Comparison of ENCODE assay signal across 20 mouse cellular contexts in the genomic region with DNA sequence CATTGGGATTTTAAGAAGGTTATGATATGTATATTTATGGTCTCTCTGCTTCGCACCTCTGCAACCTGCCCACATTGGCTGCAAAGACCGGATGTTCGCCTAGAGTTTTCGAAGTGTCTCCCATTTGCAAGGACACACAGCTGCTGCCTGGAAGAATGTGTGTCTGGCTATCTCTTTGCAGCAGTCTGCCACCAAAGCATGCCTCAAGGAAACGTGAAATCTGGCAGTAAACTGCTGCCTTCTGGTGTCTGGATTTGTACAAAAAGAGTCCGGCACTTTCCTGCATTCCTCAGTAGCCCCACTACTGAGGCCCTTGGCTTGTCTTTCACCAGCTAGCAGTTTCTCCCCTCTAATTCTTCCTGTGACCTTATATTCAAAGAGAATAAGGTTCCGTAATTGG.
DNase-seq lines count a peak whose midpoint lies in the region; ATAC-seq and TF ChIP-seq lines count a peak whose summit lies in the region.
"Had no signal": no experiment of that assay in that cellular context is flagged by ENCODE, and none has a peak within 500 bp of the region (broad histone marks: within the 10 kb centered on the region; RNA-seq: fewer than 3 reads in every experiment).

No protein-coding gene starts in this region.

- 0 out of 2 replicates have a peak, but pooled peaks have one; percentile 58 for ATAC-seq in forebrain, embryonic 16.5 days
- no peak for ATAC-seq in forebrain, embryonic 11.5 days (replicated peaks; ENCODE audit: low FRiP score)
- no peak for ATAC-seq in liver, embryonic 11.5 days (replicated peaks; ENCODE audit: low FRiP score)
- ATAC-seq: hindbrain, postnatal 0 days had no signal

- no peak overlapping the region for H3K27ac ChIP-seq in forebrain, embryonic 16.5 days (ENCODE audit: low read length)
- H3K27ac ChIP-seq in forebrain, embryonic 11.5 days (ENCODE audit: low read depth, low read length): no peak overlapping the region
- H3K27ac ChIP-seq in left cerebral cortex, adult 2 months: no peak overlapping the region
- no peak overlapping the region for H3K27ac ChIP-seq in liver, embryonic 11.5 days (ENCODE audit: low read depth, low read length)
- H3K27ac ChIP-seq: hindbrain, postnatal 0 days; kidney, postnatal 0 days; midbrain, embryonic 10.5 days; neural tube, embryonic 12.5 days; stomach, embryonic 15.5 days had no signal

- H3K4me1 ChIP-seq in forebrain, embryonic 16.5 days (replicated peaks; ENCODE audit: control insufficient read depth, insufficient read depth, low read length): peaks cover 3% of the 10 kb centered on the region; the same call in 1 of the 2 replicates
- H3K4me1 ChIP-seq in forebrain, embryonic 11.5 days (replicated peaks; ENCODE audit: control insufficient read depth, insufficient read depth, low read length): no peaks in the 10 kb centered on the region
- H3K4me1 ChIP-seq in liver, embryonic 11.5 days (replicated peaks; ENCODE audit: control insufficient read depth, insufficient read depth, low read length): no peaks in the 10 kb centered on the region
- H3K4me1 ChIP-seq: midbrain, embryonic 10.5 days; neural tube, embryonic 12.5 days; stomach, embryonic 15.5 days had no signal

- WGBS in forebrain, embryonic 16.5 days: 57% methylated on average over 7 of the region's 7 CpGs
- WGBS in forebrain, embryonic 11.5 days: 85% methylated on average over 7 of the region's 7 CpGs
- WGBS in liver, embryonic 11.5 days: 72% methylated on average over 7 of the region's 7 CpGs

- no peak overlapping the region for H3K9ac ChIP-seq in forebrain, embryonic 16.5 days (replicated peaks; ENCODE audit: low read depth, low read length)
- no peak overlapping the region for H3K9ac ChIP-seq in forebrain, embryonic 11.5 days (ENCODE audit: low read length)
- H3K9ac ChIP-seq in liver, embryonic 11.5 days (ENCODE audit: low read depth, low read length): no peak overlapping the region
- H3K9ac ChIP-seq: neural tube, embryonic 12.5 days; stomach, embryonic 15.5 days had no signal

- no peaks in the 10 kb centered on the region for H3K27me3 ChIP-seq in forebrain, embryonic 16.5 days (replicated peaks; ENCODE audit: control insufficient read depth, insufficient read depth, low read length)
- H3K27me3 ChIP-seq in forebrain, embryonic 11.5 days (ENCODE audit: control insufficient read depth, insufficient read depth, low read length): no peaks in the 10 kb centered on the region
- H3K27me3 ChIP-seq in liver, embryonic 11.5 days (replicated peaks; ENCODE audit: control insufficient read depth, insufficient read depth, low read length): no peaks in the 10 kb centered on the region
- H3K27me3 ChIP-seq: neural tube, embryonic 12.5 days; stomach, embryonic 15.5 days had no signal

- no peak for TF ChIP-seq CTCF in brain, embryonic 14.5 days (IDR thresholded peaks at IDR 0.05; ENCODE audit: borderline replicate concordance, extremely low read depth, insufficient read depth, insufficient read length)
- TF ChIP-seq CTCF in left cerebral cortex, adult 2 months (IDR thresholded peaks at IDR 0.05): no peak; the same call in 1 of the 2 replicates

- no peak overlapping the region for H3K4me3 ChIP-seq in forebrain, embryonic 16.5 days (replicated peaks; ENCODE audit: low read length)
- no peak overlapping the region for H3K4me3 ChIP-seq in forebrain, embryonic 11.5 days (ENCODE audit: low read depth, low read length)
- H3K4me3 ChIP-seq in left cerebral cortex, adult 2 months: no peak overlapping the region
- H3K4me3 ChIP-seq in liver, embryonic 11.5 days (ENCODE audit: low read depth, low read length): no peak overlapping the region
- H3K4me3 ChIP-seq: midbrain, embryonic 10.5 days; neural tube, embryonic 12.5 days; stomach, embryonic 15.5 days had no signal

- no peak for TF ChIP-seq POLR2A in brain, embryonic 14.5 days (IDR thresholded peaks at IDR 0.05; ENCODE audit: borderline replicate concordance, extremely low read depth, insufficient read depth, insufficient read length, poor library complexity, severe bottlenecking)

- H3K9me3 ChIP-seq in forebrain, embryonic 16.5 days (ENCODE audit: control insufficient read depth, low read length): no peaks in the 10 kb centered on the region
- no peaks in the 10 kb centered on the region for H3K9me3 ChIP-seq in forebrain, embryonic 11.5 days (ENCODE audit: control insufficient read depth, low read length)
- no peaks in the 10 kb centered on the region; the same call in 1 of the 2 replicates for H3K9me3 ChIP-seq in liver, embryonic 11.5 days (ENCODE audit: control insufficient read depth, low read length)
- H3K9me3 ChIP-seq: midbrain, embryonic 10.5 days; neural tube, embryonic 12.5 days; stomach, embryonic 15.5 days had no signal

- no peaks in the 10 kb centered on the region for H3K36me3 ChIP-seq in forebrain, embryonic 16.5 days (ENCODE audit: control insufficient read depth, insufficient read depth)
- no peaks in the 10 kb centered on the region for H3K36me3 ChIP-seq in forebrain, embryonic 11.5 days (ENCODE audit: control insufficient read depth, insufficient read depth, low read length)
- no peaks in the 10 kb centered on the region for H3K36me3 ChIP-seq in liver, embryonic 11.5 days (ENCODE audit: control insufficient read depth, insufficient read depth, low read length)
- H3K36me3 ChIP-seq: midbrain, embryonic 10.5 days; neural tube, embryonic 12.5 days; stomach, embryonic 15.5 days had no signal

- intact Hi-C loops in left cerebral cortex, adult 2 months (cut with DNase I): no loop called here
- intact Hi-C loops in gastrocnemius, postnatal 14 days (cut with DNase I; ENCODE audit: low total_unique reads): no loop called here

- DNase-seq in forebrain, embryonic 11.5 days (ENCODE audit: low spot score): no peak
- peak; percentile 55 for DNase-seq in brain, embryonic 14.5 days (ENCODE audit: low read depth)
- peak; percentile 9 to 14 for DNase-seq in left cerebral cortex, adult 2 months (ENCODE audit: extremely low spot score in 1 of 2, low spot score in 2 of 2)
- peak; percentile 36 to 57 for DNase-seq in right cerebral cortex, postnatal 10 days (ENCODE audit: low spot score in 2 of 2)
- DNase-seq in liver, embryonic 11.5 days (ENCODE audit: low spot score): no peak
- no peak for DNase-seq in gastrocnemius, postnatal 14 days
- DNase-seq in testis, postnatal 10 days (ENCODE audit: low spot score): no peak
- DNase-seq: adrenal gland, adult 8-10 months; cerebellum, adult 9-10 months; heart, adult 11 months; kidney, adult 11 months; liver; lung, adult 18-20 months; lung, postnatal 4 days had no signal

- no peak overlapping the region for H3K4me2 ChIP-seq in forebrain, embryonic 16.5 days (ENCODE audit: low read length)
- no peak overlapping the region for H3K4me2 ChIP-seq in forebrain, embryonic 11.5 days (ENCODE audit: low read depth, low read length, severe bottlenecking)
- no peak overlapping the region for H3K4me2 ChIP-seq in liver, embryonic 11.5 days
- H3K4me2 ChIP-seq: neural tube, embryonic 12.5 days; stomach, embryonic 15.5 days had no signal

Comparison
In these comparisons a context has a peak if more than half of its experiments do, and no peak if none do; other contexts are left out.
1. DNase-seq: peak in brain, embryonic 14.5 days (single experiment), left cerebral cortex, adult 2 months (2 of 2) and right cerebral cortex, postnatal 10 days (2 of 2); none in forebrain, embryonic 11.5 days (single experiment), liver, embryonic 11.5 days (single experiment), gastrocnemius, postnatal 14 days (single experiment) and testis, postnatal 10 days (single experiment).